Mouse (Mus musculus) gonadal fat pad, adult 2 months (tissue): Measurements from ENCODE around the gene Kif6. TPM values are rescaled to one million over a fixed set of nuclear protein-coding genes. Genes with fewer than 3 reads are reported as not detected.

Experiments
- DNase-seq: peaks from one replicate; pipeline ENCODE4 v3.0.0-alpha.2; 2012; ENCODE audit warnings: low read depth
- polyA plus RNA-seq: library from polyadenylated mRNA; depleted of rRNA; stranded (reverse); fragments of >200 nt; gene quantifications from 2 replicates; pipeline ENCODE4 v1.2.3, GENCODE M21; 2012

Kif6 gene
- polyA plus RNA-seq, 1 experiment: 0.59 TPM

- no peak for DNase-seq
These were observed 122.4 kb downstream of the Kif6 start for GRCm38 (mm10) chr17:49737217-49737774.

GRCm38 (mm10) chr17:49738351-49738750 lies 123.4 kb downstream of the Kif6 start:
- peak; percentile 12 for DNase-seq

GRCm38 (mm10) chr17:49739896-49740679 lies 125.2 kb downstream of the Kif6 start:
- DNase-seq: no peak

GRCm38 (mm10) chr17:49741172-49741571 lies 126.2 kb downstream of the Kif6 start:
- DNase-seq: no peak

- DNase-seq: peak; percentile 37
These were observed 127.0 kb downstream of the Kif6 start for GRCm38 (mm10) chr17:49741927-49742326.

GRCm38 (mm10) chr17:49743580-49744463 lies 128.9 kb downstream of the Kif6 start:
- no peak for DNase-seq

GRCm38 (mm10) chr17:49750889-49751324 lies 136.0 kb downstream of the Kif6 start:
- no peak for DNase-seq

- DNase-seq: no peak
These were observed 138.9 kb downstream of the Kif6 start for GRCm38 (mm10) chr17:49753874-49754273.

- DNase-seq: no peak
These were observed 141.9 kb downstream of the Kif6 start for GRCm38 (mm10) chr17:49756862-49757261.

- no peak for DNase-seq
These were observed 144.1 kb downstream of the Kif6 start for GRCm38 (mm10) chr17:49759047-49759446.

GRCm38 (mm10) chr17:49761260-49761659 lies 146.3 kb downstream of the Kif6 start:
- DNase-seq: no peak

- DNase-seq: no peak
These were observed 146.9 kb downstream of the Kif6 start for GRCm38 (mm10) chr17:49761838-49762237.

- no peak for DNase-seq
These were observed 150.0 kb downstream of the Kif6 start for GRCm38 (mm10) chr17:49764963-49765362.

- no peak for DNase-seq
These were observed 152.9 kb downstream of the Kif6 start for GRCm38 (mm10) chr17:49767717-49768370.

- DNase-seq: peak; percentile 68
These were observed 156.9 kb downstream of the Kif6 start for GRCm38 (mm10) chr17:49771703-49772315.

GRCm38 (mm10) chr17:49777115-49777839 lies 162.3 kb downstream of the Kif6 start:
- DNase-seq: no peak

- no peak for DNase-seq
These were observed 164.1 kb downstream of the Kif6 start for GRCm38 (mm10) chr17:49779066-49779465.

- no peak for DNase-seq
These were observed 164.6 kb downstream of the Kif6 start for GRCm38 (mm10) chr17:49779576-49779975.

GRCm38 (mm10) chr17:49785851-49786250 lies 170.9 kb downstream of the Kif6 start:
- DNase-seq: no peak

GRCm38 (mm10) chr17:49787351-49787750 lies 172.4 kb downstream of the Kif6 start:
- no peak for DNase-seq
